Mouse (Mus musculus) testis, adult 2 months (tissue): Measurements from ENCODE around the gene Fbxl21.

Experiments
- CTCF ChIP-seq: fragments of 200-500 bp; IDR thresholded peaks from 2 replicates; pipeline ENCODE4 v1.5.1; 2012; ENCODE audit warnings: low read depth, mild to moderate bottlenecking, inconsistent platforms, low read length, moderate library complexity; ENCODE audit not compliant: control insufficient read depth, insufficient read depth, insufficient replicate concordance
- POLR2A ChIP-seq: fragments of 200-500 bp; IDR thresholded peaks from 2 replicates; pipeline ENCODE4 v1.6.1; 2012; ENCODE audit warnings: low read depth, mild to moderate bottlenecking, inconsistent platforms, low read length, moderate library complexity; ENCODE audit not compliant: control insufficient read depth

- TF ChIP-seq CTCF (no peak), POLR2A (no peak)
Observed at GRCm38 (mm10) chr13:56551661-56552060, 29.4 kb downstream of the Fbxl21 start.
